Mouse (Mus musculus): ENCODE results near the gene Havcr1.
"Not testable (repeated sequence)": the region's sequence is repeated elsewhere in the genome, so short reads cannot be mapped to it uniquely, and the experiment has no call there.

The Havcr1 gene

DNA sequence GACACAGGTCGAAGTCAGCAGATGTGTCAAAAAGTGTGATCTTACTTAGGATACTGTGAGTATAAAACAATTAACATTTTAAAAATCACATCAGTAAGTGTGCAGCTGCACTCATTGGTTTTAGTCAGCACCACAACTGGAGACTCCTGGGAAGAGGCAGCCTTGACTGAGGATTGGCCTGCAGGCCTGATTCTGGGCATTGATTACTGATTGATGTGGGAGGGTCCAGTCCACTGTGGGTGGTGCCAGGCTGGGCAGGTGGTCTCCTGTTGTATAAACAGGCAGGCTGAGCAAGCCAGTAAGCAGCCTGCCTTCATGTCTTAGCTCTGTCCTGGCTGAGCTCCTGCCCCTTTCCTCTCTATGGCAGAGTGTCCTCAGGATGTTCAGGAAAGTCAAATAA, at the start of gene Havcr1:
Havcr1 (plus strand) TSS at position 5 of the 400 bp plus-strand sequence.
- DNase-seq (ENCODE audit: low spot score), result not testable (repeated sequence)

DNA sequence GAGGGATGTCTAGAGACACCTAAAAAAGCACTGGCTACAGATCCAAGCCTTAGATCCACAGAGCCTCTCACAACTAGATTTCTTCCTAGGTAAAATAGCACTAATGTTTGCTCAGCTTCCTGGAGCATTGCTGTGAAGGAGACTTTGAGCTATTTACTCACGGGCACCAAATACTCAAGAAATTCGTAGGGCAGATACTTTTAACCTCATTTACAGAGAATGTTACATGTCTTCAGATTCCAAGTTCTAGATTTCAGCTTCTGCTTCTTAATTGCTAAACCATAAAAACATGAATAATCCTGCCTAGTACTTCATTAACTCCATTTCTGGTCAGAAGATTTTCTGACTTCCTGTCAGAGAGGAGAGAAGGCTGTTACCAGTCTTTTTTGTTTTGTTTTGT, 44.7 kb upstream of the Havcr1 start:
- DNase-seq (ENCODE audit: low spot score), result no peak

DNA sequence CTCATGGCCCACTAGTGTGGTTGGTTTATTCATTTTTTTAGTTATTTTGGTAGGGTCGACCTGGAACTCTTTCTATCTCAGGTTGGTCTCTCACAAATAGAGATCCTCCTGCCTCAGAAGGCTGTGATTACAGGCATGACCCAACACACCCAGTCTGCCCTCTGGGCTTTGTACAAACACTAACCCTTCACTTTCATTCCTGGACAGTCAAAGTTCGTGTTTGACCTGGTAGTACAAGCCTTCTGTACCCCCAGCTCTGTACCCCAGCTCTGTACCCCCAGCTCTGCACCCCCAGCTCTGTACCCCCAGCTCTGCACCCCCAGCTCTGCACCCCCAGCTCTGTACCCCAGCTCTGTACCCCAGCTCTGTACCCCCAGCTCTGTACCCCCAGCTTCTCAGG, 39.0 kb upstream of the Havcr1 start:
- DNase-seq (ENCODE audit: low spot score), result not testable (repeated sequence)

DNA sequence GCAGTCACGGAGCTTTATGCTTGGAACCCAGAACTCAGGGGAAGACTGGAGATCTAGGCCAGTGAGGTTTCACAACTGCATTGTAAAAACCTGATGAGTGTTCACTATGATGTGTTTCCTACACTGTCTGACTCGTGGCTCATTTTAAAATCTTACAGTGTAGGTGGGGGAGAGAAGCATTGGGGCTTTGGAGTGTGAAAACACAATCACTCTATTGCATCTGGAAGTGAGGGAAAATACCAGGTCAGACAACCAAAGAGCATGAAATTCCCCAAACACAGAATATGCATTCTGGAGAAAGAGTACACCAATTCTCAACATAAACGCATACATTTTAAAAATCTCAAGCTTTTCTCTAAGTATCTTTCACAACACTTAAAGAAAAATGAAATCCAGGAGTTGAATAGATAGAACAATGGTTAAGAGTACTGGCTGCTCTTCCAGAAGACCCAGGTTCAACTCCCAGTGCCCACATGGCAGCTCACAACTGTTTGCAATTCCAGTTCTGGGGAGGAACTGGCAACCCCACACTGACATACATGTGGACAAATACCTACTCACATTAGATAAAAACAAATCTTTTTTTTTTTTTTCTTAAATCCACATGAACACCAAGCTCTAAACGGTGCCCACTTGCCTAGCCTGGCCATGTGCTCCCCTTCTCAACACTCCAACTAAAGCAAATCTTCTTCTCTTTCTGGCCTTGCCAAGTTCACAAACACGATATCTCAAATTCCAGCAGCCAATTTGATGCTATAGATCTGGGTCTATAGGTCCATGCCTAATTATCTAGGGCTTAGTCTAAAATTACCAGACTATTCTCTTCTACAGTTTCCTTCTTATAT, 37.2 kb upstream of the Havcr1 start:
- no peak for DNase-seq (ENCODE audit: low spot score)

DNA sequence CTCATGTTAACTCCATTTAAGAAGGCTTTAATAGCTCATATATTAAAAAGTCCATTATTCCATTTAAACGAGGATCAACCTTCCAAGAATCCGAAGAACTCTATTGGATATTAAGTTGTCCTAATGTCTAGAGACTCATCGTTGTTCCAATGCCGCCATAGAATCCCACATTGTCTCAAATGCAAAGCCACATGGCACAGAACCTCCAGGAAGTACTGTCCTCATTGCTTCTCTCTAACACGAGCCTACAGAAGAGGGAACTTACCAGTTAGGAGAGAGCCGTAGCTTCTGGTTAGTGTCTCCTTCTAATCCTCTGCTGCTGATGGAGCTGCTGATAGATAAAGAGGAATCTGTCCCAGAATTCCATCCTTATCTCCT, 36.6 kb upstream of the Havcr1 start:
- no peak for DNase-seq (ENCODE audit: low spot score)

DNA sequence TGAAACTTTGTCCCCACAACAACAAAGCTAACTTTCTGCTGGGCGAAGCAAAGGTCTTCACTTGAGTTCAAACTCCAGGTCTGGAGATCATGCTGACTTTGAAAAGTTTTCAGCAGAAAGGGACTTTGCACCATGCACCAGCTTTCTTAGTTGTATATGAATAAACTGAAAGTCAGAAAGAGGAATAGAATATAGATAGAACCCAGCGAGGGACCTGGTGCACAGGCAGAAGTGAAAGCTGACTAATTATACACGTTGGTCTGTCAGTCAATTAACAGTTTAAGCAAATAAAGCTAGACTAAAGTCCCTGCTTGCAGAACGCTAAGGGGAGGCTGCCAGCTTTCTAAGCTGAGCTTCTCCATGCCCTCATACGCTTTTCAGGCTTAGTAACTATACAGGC, 36.0 kb upstream of the Havcr1 start:
- DNase-seq (ENCODE audit: low spot score), result no peak

DNA sequence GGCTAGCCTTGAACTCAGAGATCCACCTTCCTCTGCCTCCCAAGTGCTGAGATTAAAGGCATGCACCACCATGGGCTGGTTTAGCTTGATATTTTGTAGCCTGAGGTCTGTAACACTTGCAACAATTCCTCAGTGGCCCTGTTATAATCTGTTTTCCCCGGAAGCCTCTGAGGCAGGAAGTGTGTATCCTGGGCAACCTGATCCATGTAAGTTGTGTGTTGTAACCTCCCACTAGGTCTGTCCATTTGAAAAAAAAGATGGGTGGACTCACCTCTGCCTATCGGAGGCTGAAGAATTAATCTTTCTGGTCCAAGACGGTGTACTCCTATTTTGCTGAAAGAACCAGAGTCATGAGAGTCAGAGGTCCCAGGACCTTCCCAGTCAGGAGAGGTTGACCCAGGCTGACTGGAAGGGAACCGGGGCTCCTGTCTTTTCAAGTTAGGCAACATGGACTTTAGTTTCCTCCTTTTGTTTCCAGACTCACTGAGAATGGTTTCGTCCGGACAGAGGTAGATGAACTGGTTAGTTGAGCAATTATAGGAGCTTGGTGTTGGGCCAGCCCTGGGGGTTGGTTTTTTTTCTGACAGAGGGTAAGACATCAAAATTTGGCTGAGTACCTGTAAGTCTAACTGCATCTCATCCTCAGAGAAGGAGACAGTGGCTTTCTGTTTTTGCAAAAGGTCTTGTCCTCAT, 28.1 kb upstream of the Havcr1 start, which contains the start of gene Timd2:
Timd2 (minus strand) TSS at position 398 of the 693 bp plus-strand sequence.
- DNase-seq (ENCODE audit: low spot score), result no peak

DNA sequence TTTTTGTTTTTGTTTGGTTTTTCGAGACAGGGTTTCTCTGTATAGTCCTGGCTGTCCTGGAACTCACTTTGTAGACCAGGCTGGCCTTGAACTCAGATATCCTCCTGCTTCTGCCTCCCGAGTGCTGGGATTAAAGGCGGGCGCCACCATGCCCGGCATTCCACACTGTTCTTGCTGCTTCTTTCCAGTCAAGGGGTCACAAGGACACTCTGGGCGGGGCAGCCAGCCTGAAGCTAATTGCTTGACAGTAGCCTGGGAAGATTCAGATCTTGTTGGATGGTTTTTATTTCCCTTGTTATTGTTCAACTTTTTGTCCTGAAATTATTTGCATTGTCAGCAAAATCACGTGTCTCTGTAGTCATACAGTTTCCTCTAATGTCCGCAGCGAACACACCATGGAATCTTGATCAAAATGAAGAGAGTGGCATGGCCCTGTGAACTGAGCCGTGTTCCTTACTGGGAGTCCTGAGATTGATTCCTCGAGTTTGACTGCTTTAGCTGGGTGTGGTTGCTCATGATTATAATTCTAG, 3.3 kb upstream of the Havcr1 start:
- no peak for DNase-seq (ENCODE audit: low spot score)

DNA sequence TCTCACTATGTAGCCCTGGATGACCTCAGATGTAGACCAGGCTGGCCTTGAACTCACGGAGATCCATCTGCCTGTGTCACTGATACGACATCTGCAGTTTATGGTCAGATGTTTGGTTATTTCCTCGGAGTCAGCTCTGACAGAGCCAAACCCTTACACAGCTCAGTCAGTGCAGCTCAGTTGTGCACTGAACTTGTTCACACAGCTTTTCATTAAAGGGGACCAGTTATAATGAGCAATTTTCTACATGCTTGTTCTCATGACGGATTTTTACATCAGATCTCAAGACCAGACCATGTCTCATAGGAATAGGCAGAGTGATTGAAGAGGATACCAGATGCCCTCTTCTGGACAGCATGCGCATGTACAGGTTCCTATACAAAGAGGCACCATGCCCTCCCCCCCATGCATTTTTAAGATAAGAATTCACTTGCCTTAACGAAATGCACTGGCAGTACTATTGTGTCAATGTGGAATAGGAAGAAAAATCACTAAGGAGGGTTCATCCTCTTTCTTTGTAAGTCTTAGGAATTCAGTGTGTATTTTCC, 1.6 kb upstream of the Havcr1 start:
- no peak for DNase-seq (ENCODE audit: low spot score)

DNA sequence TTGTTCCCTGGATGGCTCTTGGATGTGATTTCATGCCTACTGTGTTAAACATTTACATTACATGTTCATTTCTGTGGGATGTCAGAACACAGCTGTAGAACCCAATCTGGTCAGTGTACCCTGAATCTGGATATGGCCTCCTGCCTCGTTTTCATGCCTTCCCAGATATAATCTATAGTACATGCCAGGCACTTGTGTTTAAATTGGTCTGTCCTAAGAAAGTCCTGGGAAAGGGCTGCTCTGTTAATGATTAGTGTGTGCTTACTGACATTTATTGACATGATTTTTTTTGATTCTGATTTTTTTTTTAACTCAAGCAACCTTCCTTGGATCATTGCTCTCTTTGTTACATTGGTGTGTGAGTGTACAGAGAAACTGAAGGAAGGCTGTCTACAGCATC, 263 bp upstream of the Havcr1 start:
- no peak for DNase-seq (ENCODE audit: low spot score)

DNA sequence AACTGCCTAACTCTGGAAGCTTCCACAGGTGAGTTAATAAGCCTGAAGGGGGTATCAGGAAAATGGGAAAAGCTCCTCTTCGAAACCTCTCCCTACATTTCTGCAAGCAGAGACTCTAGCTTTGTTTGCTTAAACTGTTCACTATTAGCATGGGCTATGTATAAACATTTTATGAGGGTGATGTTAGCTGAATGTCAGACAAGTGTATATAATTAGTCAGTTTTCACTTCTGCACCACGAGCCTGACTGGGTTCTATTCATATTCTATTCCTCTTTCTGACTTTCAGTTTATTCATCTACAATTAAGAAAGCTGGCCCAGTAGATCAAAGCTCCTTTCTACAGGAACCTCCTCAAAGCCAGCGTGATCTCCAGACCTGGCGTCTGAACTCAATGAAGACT, 4.6 kb downstream of the Havcr1 start:
- no peak for DNase-seq (ENCODE audit: low spot score)

DNA sequence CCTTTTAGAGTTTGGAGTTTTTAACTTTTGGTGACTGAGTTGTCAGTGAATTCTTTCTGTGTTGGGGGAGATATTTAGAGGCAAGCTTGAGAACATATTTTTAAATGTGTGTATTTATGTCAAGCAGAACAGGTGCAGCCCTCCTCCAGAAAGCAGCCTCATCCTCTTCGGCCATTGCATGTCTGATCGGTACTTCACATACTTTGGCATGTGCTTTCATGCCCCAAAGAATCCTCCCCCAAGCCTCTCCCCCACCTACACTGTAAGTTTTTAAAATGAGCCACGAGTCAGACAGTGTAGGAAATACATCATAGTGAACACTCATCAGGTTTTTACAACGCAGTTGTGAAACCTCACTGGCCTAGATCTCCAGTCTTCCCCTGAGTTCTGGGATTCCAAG, 6.0 kb downstream of the Havcr1 start:
- no peak for DNase-seq (ENCODE audit: low spot score)

DNA sequence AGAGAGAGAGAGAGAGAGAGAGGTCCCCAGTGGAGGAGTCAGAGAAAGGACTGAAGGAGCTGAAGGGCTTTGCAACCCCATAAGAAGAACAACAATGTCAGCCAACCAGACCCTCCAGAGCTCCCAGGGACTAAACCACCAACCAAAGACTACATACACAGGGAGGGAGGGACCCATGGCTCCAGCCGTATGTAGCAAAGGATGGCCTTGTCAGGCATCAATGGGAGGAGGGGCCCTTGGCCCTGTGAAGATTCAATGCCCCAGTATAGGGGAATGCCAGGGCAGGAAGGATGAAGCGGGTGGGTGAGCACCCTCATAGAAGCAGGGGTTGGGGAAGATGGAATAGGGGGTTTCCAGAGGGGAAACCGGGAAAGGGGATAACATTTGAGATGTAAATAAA, 6.8 kb downstream of the Havcr1 start:
- DNase-seq (ENCODE audit: low spot score), result no peak

DNA sequence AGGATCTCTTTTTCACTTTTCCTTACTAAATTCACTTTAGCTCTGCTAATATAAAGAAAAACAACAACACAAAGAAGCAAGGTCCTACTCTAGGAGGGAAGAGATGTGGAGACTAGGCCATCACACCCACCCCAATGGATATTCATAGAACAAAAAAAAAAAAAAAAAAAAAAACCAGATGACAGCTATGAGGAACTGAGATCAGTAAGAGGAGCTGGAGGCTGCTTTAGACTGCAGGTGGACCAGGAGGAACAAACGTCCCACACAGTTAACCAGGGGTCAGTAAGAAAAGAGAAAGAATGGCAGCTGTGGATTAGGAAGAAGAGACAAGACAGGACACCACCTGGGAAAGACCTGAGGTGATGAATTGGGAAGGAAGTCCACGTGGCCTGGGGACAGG, 13.1 kb downstream of the Havcr1 start:
- no peak for DNase-seq (ENCODE audit: low spot score)

DNA sequence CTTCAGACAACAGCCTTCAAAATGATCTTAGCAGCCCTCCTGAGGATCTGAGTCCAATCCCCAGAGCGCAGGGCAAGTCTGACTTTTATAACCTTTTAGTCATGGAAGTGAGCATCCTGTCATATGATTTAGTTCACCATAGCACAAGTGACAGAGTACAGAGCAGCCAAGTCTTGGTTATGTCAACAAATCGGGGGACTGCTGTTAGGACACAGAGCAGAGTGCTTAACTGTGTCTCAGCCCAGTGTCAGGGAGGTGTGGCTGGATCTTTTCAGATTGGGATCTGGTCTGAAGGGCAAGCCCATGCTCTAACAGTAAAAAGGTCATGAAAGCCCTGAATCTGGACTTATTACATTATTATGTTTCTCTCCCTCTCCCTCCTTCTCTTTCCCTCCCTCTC, 18.8 kb downstream of the Havcr1 start:
- DNase-seq (ENCODE audit: low spot score), result no peak

DNA sequence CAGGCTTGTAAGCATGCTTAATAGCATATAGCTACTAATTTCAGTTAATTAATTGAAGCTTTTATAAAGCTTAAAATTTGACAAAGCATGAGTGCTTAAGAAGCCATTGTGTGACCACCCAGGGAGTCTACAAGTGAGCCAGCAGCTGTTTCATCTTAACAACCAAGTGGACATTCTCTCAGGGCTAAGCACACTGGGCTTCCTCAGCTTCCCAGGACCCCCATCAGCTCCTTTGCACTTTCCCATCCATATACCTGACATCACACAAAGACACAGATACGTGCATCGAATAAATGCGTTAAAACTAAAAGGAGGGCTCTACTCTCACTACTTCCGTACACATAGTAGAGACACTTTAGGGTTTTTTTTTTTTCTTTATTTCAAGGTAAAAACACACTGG, 19.8 kb downstream of the Havcr1 start:
- no peak for DNase-seq (ENCODE audit: low spot score)

DNA sequence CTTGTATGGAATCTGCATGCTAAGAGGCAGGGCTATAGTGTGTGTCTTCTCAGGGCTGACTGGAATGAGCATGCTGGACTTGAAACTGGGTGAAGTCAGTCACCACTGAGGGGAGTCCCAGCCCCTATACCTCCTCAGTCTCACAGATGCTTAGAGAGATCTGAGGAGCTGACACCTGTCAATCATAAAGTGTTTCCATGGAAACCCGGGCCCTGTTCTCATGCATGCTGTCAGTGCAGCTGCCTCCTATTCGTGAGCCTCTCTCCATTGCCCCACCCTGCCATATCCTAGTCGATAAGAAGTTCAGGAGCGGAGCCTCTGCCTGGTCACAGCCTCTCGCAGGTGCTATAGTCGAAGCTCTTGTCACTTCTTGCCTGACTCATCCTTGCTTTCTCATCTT, 20.8 kb downstream of the Havcr1 start:
- DNase-seq (ENCODE audit: low spot score), result not testable (repeated sequence)

DNA sequence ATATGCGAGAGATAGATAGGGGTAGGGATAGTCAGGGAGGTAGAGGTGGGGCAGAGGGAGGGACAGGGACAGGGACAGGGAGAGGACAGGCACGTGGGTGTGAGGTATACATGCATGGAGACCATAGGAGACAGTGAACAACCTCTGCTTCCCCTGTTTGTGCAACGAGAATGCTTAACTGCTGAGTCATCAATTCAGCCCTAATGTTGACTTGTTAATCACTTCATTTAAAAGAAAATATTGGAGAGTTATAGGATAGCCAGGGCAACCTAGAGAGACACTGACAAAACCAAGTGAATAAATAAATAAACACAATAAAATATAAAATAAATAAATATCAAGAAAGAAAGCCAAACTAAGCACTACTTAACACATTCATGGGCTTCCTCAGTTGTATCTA, 42.0 kb downstream of the Havcr1 start:
- DNase-seq (ENCODE audit: low spot score), result no peak

DNA sequence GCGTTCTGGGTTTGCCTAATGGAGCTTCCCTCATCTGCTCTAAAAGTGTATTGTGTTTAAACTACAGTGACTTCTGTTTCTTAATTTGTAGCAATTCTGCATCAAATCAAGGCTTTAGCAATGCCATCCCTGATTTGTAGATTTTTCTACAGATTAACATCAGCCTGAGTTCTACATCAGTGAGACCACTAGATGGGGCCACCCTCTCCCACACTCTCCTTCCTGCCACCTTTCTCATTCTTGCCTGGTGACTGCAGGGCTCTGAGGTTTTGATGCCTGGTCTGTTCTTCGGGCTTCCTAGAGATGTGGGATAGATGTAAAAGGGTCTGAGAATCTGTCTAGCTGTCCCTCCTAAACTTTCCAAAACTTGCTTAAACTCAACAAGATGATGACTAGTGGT, 44.9 kb downstream of the Havcr1 start:
- no peak for DNase-seq (ENCODE audit: low spot score)

DNA sequence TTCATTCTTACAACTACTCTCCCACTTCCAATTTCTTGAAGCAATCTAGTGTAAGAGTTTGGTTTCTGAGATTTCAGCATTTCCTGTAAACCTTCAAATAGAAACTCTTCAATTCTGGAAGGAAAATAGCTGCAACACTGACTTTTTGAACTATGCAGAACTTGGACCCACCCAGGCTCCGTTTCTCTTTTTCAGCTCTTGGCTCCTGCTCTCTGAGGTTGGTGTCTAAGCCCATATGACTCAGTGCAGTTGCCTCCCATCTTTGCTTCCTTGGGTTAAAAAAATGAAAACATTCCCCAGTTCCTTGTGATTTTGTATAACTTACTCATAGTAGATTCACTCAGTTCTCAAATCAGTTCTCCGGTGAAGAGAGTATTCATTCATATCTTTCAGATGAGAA, 69.6 kb downstream of the Havcr1 start:
- DNase-seq (ENCODE audit: low spot score), result no peak

DNA sequence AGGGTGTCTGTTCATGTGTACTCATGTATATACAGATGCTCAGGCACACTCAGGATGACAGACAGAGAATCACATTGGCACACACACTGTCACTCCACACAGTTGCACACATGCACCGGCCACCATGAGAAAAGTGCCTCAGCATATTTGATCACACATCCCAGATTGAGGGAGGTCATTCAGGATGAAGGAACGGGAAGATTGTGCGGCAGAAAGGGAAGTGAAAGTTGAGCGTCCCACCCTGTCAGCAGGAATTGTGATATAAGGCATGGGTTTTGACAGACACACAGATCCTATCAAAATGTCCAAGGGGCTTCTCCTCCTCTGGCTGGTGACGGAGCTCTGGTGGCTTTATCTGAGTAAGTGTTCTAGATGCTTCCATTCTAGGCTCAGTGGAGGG, 75.6 kb downstream of the Havcr1 start, which contains the start of gene Timd4:
Timd4 (plus strand) TSS at position 290 of the 400 bp plus-strand sequence.
- DNase-seq (ENCODE audit: low spot score), result no peak

DNA sequence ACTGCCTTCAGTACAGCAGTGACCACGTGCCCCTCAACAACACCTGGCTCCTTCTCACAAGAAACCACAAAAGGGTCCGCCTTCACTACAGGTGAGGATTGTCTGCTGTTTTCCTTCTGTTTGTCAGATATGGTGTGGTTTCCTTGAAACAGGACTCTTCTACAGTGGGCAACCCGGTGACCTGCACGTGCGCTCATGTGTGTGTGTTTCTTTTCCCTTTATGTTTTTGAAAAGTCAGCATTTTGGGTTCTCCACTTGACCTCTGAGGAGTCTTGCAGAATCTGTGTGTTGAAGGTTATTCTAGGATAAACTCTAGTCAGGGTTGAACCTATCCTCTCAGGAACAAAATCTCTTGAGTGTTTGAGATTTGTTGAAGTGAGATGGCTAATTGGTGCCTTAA, 82.8 kb downstream of the Havcr1 start:
- no peak for DNase-seq (ENCODE audit: low spot score)

DNA sequence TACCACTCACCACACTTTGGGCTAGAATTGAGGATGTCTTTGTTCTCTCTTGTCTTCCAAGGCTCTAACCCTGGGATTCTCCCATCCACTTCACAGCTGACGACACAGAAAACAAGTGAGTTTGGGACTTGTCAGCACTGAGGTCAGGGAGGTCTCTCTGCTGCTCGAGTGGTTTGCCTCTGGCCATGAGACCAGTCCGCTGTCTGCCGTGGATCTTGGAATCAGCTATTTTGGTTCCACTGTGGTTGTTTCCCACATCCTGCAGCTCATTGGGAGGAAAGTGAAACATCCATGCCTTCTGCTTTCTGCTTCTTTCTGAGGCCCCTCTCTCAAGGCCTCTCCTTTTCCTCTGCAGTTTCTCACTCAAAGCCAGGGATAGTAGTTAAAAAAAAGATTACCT, 85.0 kb downstream of the Havcr1 start:
- no peak for DNase-seq (ENCODE audit: low spot score)

All from spleen, adult 12 weeks (tissue).